ENCODE assay signal across 9 mouse cellular contexts in genomic region chr4:139810762-139811438, GRCm38 (mm10). TPM values are rescaled to one million over a fixed set of nuclear protein-coding genes. Genes with fewer than 3 reads are reported as not detected.
DNase-seq lines count a peak whose midpoint lies in the region; ATAC-seq lines count a peak whose summit lies in the region.
"Had no signal": no experiment of that assay in that cellular context is flagged by ENCODE, and none has a peak within 500 bp of the region (broad histone marks: within the 10 kb centered on the region; RNA-seq: fewer than 3 reads in every experiment).

No protein-coding gene starts in this region.

- peak; percentile 71 for DNase-seq in retina, postnatal 1 day
- no peak for DNase-seq in retina, embryonic 14.5 days (ENCODE audit: low spot score)
- DNase-seq in ovary, postnatal 36 days (ENCODE audit: low spot score) = no peak
- no peak for DNase-seq in spleen, postnatal 14 days (ENCODE audit: low spot score in 2 of 2)
- DNase-seq: cerebellum, adult 9-11 months had no signal

- H3K9me3 ChIP-seq in forebrain, embryonic 13.5 days (replicated peaks) = no peaks in the 10 kb centered on the region
- no peaks in the 10 kb centered on the region for H3K9me3 ChIP-seq in limb, embryonic 15.5 days

- 3% methylated on average over 22 of the region's 22 CpGs for WGBS in forebrain, embryonic 13.5 days
- 5% methylated on average over 22 of the region's 22 CpGs for WGBS in limb, embryonic 15.5 days

- H3K36me3 ChIP-seq in forebrain, embryonic 13.5 days (ENCODE audit: poor library complexity, severe bottlenecking) = no peaks in the 10 kb centered on the region
- no peaks in the 10 kb centered on the region for H3K36me3 ChIP-seq in limb, embryonic 15.5 days

- 0 out of 2 replicates have a peak overlapping the region, but pooled peaks have one; percentile 19 for H3K27ac ChIP-seq in forebrain, embryonic 13.5 days
- H3K27ac ChIP-seq in limb, embryonic 15.5 days = no peak overlapping the region

- peaks cover 51% of the 10 kb centered on the region for H3K4me1 ChIP-seq in forebrain, embryonic 13.5 days
- peaks cover 11% of the 10 kb centered on the region for H3K4me1 ChIP-seq in limb, embryonic 15.5 days

- peaks cover 68% of the 10 kb centered on the region for H3K27me3 ChIP-seq in forebrain, embryonic 13.5 days
- peaks cover 86% of the 10 kb centered on the region for H3K27me3 ChIP-seq in limb, embryonic 15.5 days

- no peak overlapping the region for H3K4me3 ChIP-seq in forebrain, embryonic 13.5 days
- H3K4me3 ChIP-seq in limb, embryonic 15.5 days = peak overlapping the region; percentile 5; the same call in 1 of the 2 replicates

- H3K4me2 ChIP-seq in forebrain, embryonic 13.5 days = peak overlapping the region; percentile 36
- peak overlapping the region; percentile 19; the same call in 1 of the 2 replicates for H3K4me2 ChIP-seq in limb, embryonic 15.5 days

- ATAC-seq in forebrain, embryonic 13.5 days = peak; percentile 19; the same call in 1 of the 2 replicates
- ATAC-seq in limb, embryonic 15.5 days (ENCODE audit: insufficient number of reproducible peaks, low FRiP score, low TSS enrichment, low read depth) = no peak
- no peak for ATAC-seq in CD4-positive, CD25-positive, alpha-beta regulatory T cell, adult 4 months

- H3K9ac ChIP-seq in forebrain, embryonic 13.5 days = no peak overlapping the region
- 0 out of 2 replicates have a peak overlapping the region, but pooled peaks have one; percentile 14 for H3K9ac ChIP-seq in limb, embryonic 15.5 days

RNA-seq across cellular contexts. Expression of gene Pax7, which starts 22.4 kb away (rescaled TPM):
- 0.04 and 0.09 TPM in 2 replicates for polyA plus RNA-seq in forebrain, embryonic 13.5 days (2015; fragmentation: Nextera tagmentation; extraction: Ambion mirVana)
- 0.38 and 0.91 TPM in 2 replicates for polyA plus RNA-seq in limb, embryonic 15.5 days (2015; fragmentation: Nextera tagmentation; extraction: Ambion mirVana)
- polyA plus RNA-seq in CD4-positive, CD25-positive, alpha-beta regulatory T cell, adult 4 months (2017; shearing (Covaris generic)) = not detected
- polyA plus RNA-seq: liver, adult 2 months had no signal
